Mouse (Mus musculus) forebrain, embryonic 10.5 days (tissue): ENCODE measurements around the gene Olfr1263. TPM values are rescaled to one million over a fixed set of nuclear protein-coding genes. Genes with fewer than 3 reads are reported as not detected.

Experiments
- DNase-seq: peaks from one replicate; pipeline ENCODE4 v3.0.0-alpha.2; 2017; ENCODE audit warnings: low spot score; ENCODE audit errors: extremely low spot score
- H3K27ac ChIP-seq: fragments of 300-500 bp; sonication (generic); 2 replicates; pipeline ENCODE4 v1.5.1; 2016; ENCODE audit warnings: mild to moderate bottlenecking
- H3K27me3 ChIP-seq: fragments of 300-500 bp; sonication (generic); 2 replicates; pipeline ENCODE4 v1.6.1; 2016; ENCODE audit warnings: mild to moderate bottlenecking; ENCODE audit not compliant: poor library complexity, severe bottlenecking
- H3K36me3 ChIP-seq: fragments of 300-500 bp; sonication (generic); replicated peaks from 2 replicates; pipeline ENCODE4 v1.6.1; 2016; ENCODE audit warnings: mild to moderate bottlenecking, moderate library complexity
- H3K4me1 ChIP-seq: fragments of 300-500 bp; sonication (generic); 2 replicates; pipeline ENCODE4 v1.6.1; 2016
- H3K4me3 ChIP-seq: fragments of 300-500 bp; sonication (generic); 2 replicates; pipeline ENCODE4 v1.5.1; 2016; ENCODE audit warnings: mild to moderate bottlenecking, moderate library complexity
- H3K9me3 ChIP-seq: fragments of 300-500 bp; sonication (generic); 2 replicates; pipeline ENCODE4 v1.6.1; 2016; ENCODE audit warnings: mild to moderate bottlenecking, moderate library complexity
- WGBS: fragments of 180-500 bp; shearing (Covaris S2); methylation state at CpG from one replicate; pipeline ENCODE4 v1.1.7; 2016; 5-methylcytosine and 5-hydroxymethylcytosine counted together
- polyA plus RNA-seq: library from polyadenylated mRNA; unstranded; fragments of >200 nt; fragmentation: Nextera tagmentation; extraction: Ambion mirVana; gene quantifications from 2 replicates; pipeline ENCODE4 v1.2.1, GENCODE M21; 2016

The Olfr1263 gene
- not detected in 2 replicates for polyA plus RNA-seq

GRCm38 (mm10) chr2:90011831-90012230 lies at the start of gene Olfr1263:
TSS of gene Olfr1263 (plus strand) at chr2:90012131.
- H3K27me3 ChIP-seq, result no peaks in the 10 kb centered on the region
- H3K4me1 ChIP-seq, result no peaks in the 10 kb centered on the region
- H3K36me3 ChIP-seq, result no peaks in the 10 kb centered on the region
- WGBS, result 88% methylated on average over 2 of the region's 2 CpGs
- H3K4me3 ChIP-seq, result no peak within 1 kb of the TSS
- H3K27ac ChIP-seq, result no peak within 1 kb of the TSS
- no peaks in the 10 kb centered on the region for H3K9me3 ChIP-seq
- no peak for DNase-seq

- no peak within 1 kb of the TSS for H3K27ac ChIP-seq
- no peaks in the 10 kb centered on the region for H3K9me3 ChIP-seq
- H3K36me3 ChIP-seq, result no peaks in the 10 kb centered on the region
- WGBS, result 87% methylated on average over 2 of the region's 2 CpGs
- no peaks in the 10 kb centered on the region for H3K27me3 ChIP-seq
- H3K4me3 ChIP-seq, result no peak within 1 kb of the TSS
- no peak for DNase-seq
- no peaks in the 10 kb centered on the region for H3K4me1 ChIP-seq
These were observed 37.7 kb upstream of the Olfr1263 start, which contains the start of gene Olfr1260 for GRCm38 (mm10) chr2:89974184-89974583. TSS of gene Olfr1260 (plus strand) at chr2:89974340.

- no peak overlapping the region for H3K4me3 ChIP-seq
- no peaks in the 10 kb centered on the region for H3K4me1 ChIP-seq
- 79% methylated on average over 2 of the region's 2 CpGs for WGBS
- no peak overlapping the region for H3K27ac ChIP-seq
- H3K9me3 ChIP-seq, result no peaks in the 10 kb centered on the region
- no peak for DNase-seq
- H3K27me3 ChIP-seq, result no peaks in the 10 kb centered on the region
- no peaks in the 10 kb centered on the region for H3K36me3 ChIP-seq
These were observed 34.2 kb upstream of the Olfr1263 start for GRCm38 (mm10) chr2:89977709-89978108.

- H3K9me3 ChIP-seq, result no peaks in the 10 kb centered on the region
- H3K36me3 ChIP-seq, result no peaks in the 10 kb centered on the region
- H3K27ac ChIP-seq, result no peak within 1 kb of the TSS
- DNase-seq, result no peak
- H3K4me1 ChIP-seq, result no peaks in the 10 kb centered on the region
- H3K4me3 ChIP-seq, result no peak within 1 kb of the TSS
- no peaks in the 10 kb centered on the region for H3K27me3 ChIP-seq
These were observed 21.0 kb upstream of the Olfr1263 start, which contains the start of gene Olfr1261 for GRCm38 (mm10) chr2:89990921-89991320. TSS of gene Olfr1261 (plus strand) at chr2:89991221.

- H3K36me3 ChIP-seq, result no peaks in the 10 kb centered on the region
- no peak for DNase-seq
- H3K9me3 ChIP-seq, result no peaks in the 10 kb centered on the region
- H3K4me3 ChIP-seq, result no peak within 1 kb of the TSS
- H3K27me3 ChIP-seq, result no peaks in the 10 kb centered on the region
- no peaks in the 10 kb centered on the region for H3K4me1 ChIP-seq
- H3K27ac ChIP-seq, result no peak within 1 kb of the TSS
These were observed 12.1 kb upstream of the Olfr1263 start, which contains the start of gene Olfr1262 for GRCm38 (mm10) chr2:89999845-90000244. TSS of gene Olfr1262 (plus strand) at chr2:90000145.

GRCm38 (mm10) chr2:90025477-90025876 lies 13.5 kb downstream of the Olfr1263 start, which contains the start of gene Olfr1264:
TSS of gene Olfr1264 (minus strand) at chr2:90025577.
- 62% methylated on average over 2 of the region's 2 CpGs for WGBS
- Histone ChIP-seq H3K27me3 (no peaks in the 10 kb centered on the region), H3K36me3 (no peaks in the 10 kb centered on the region), H3K4me1 (no peaks in the 10 kb centered on the region), H3K9me3 (no peaks in the 10 kb centered on the region), H3K27ac (no peak within 1 kb of the TSS), H3K4me3 (no peak within 1 kb of the TSS)
- DNase-seq, result no peak

- Histone ChIP-seq H3K4me1 (no peaks in the 10 kb centered on the region), H3K27ac (no peak within 1 kb of the TSS), H3K4me3 (no peak within 1 kb of the TSS), H3K36me3 (no peaks in the 10 kb centered on the region), H3K9me3 (no peaks in the 10 kb centered on the region), H3K27me3 (no peaks in the 10 kb centered on the region)
- no peak for DNase-seq
These were observed 23.1 kb downstream of the Olfr1263 start, which contains the start of gene Olfr1265 for GRCm38 (mm10) chr2:90035037-90035436. TSS of gene Olfr1265 (plus strand) at chr2:90035337.

GRCm38 (mm10) chr2:90063494-90063893 lies 51.6 kb downstream of the Olfr1263 start, which contains the start of gene Olfr140:
TSS of gene Olfr140 (minus strand) at chr2:90063594.
- Histone ChIP-seq H3K27ac (no peak within 1 kb of the TSS), H3K4me3 (no peak within 1 kb of the TSS), H3K36me3 (no peaks in the 10 kb centered on the region), H3K4me1 (no peaks in the 10 kb centered on the region), H3K9me3 (no peaks in the 10 kb centered on the region), H3K27me3 (no peaks in the 10 kb centered on the region)
- no peak for DNase-seq

Other genes starting within 250 kb of the Olfr1263 start
- gene Olfr1254, start 218.5 kb upstream of the Olfr1263 start, polyA plus RNA-seq, result not detected in 2 replicates
- gene Olfr1255, start 200.1 kb upstream of the Olfr1263 start, polyA plus RNA-seq, result not detected in 2 replicates
- not detected in 2 replicates for gene Olfr1256, start 170.6 kb upstream of the Olfr1263 start, polyA plus RNA-seq
- not detected in 2 replicates for gene Olfr48, start 163.9 kb upstream of the Olfr1263 start, polyA plus RNA-seq
- gene Olfr1257, start 133.7 kb upstream of the Olfr1263 start, polyA plus RNA-seq, result not detected in 2 replicates
- not detected in 2 replicates for gene Olfr1258, start 84.8 kb upstream of the Olfr1263 start, polyA plus RNA-seq
- not detected in 2 replicates for gene Olfr1259, start 63.5 kb upstream of the Olfr1263 start, polyA plus RNA-seq
- gene Olfr1260, start 37.8 kb upstream of the Olfr1263 start, polyA plus RNA-seq, result not detected in 2 replicates
- not detected in 2 replicates for gene Olfr1261, start 20.9 kb upstream of the Olfr1263 start, polyA plus RNA-seq
- not detected in 2 replicates for gene Olfr1262, start 12.0 kb upstream of the Olfr1263 start, polyA plus RNA-seq
- not detected in 2 replicates for gene Olfr1264, start 13.4 kb downstream of the Olfr1263 start, polyA plus RNA-seq
- gene Olfr1265, start 23.2 kb downstream of the Olfr1263 start, polyA plus RNA-seq, result not detected in 2 replicates
- not detected in 2 replicates for gene Olfr140, start 51.5 kb downstream of the Olfr1263 start, polyA plus RNA-seq
- not detected in 2 replicates for gene Olfr1269, start 109.3 kb downstream of the Olfr1263 start, polyA plus RNA-seq
- gene Olfr32, start 130.2 kb downstream of the Olfr1263 start, polyA plus RNA-seq, result not detected in 2 replicates
- gene Olfr1270, start 141.0 kb downstream of the Olfr1263 start, polyA plus RNA-seq, result not detected in 2 replicates
- not detected in 2 replicates for gene Olfr1506, start 212.4 kb downstream of the Olfr1263 start, polyA plus RNA-seq
- not detected in 2 replicates for gene Olfr142, start 245.5 kb downstream of the Olfr1263 start, polyA plus RNA-seq